Mouse (Mus musculus): ENCODE data around the gene Bbs5.
"Not testable (repeated sequence)": the region's sequence is repeated elsewhere in the genome, so short reads cannot be mapped to it uniquely, and the experiment has no call there.

The Bbs5 gene

GRCm38 (mm10) chr2:69646726-69647490, at the start of gene Bbs5:
Gene Bbs5, plus strand, starts transcription at chr2:69647171.
- DNase-seq (ENCODE audit: low read depth), result peak; percentile 71

- no peak for DNase-seq (ENCODE audit: low read depth)
Measured at GRCm38 (mm10) chr2:69603726-69604393, 43.1 kb upstream of the Bbs5 start.

GRCm38 (mm10) chr2:69606621-69607020, 40.4 kb upstream of the Bbs5 start:
- no peak for DNase-seq (ENCODE audit: low read depth)

- DNase-seq (ENCODE audit: low read depth), result no peak
Measured at GRCm38 (mm10) chr2:69612237-69612636, 34.7 kb upstream of the Bbs5 start.

- DNase-seq (ENCODE audit: low read depth), result no peak
Measured at GRCm38 (mm10) chr2:69612716-69613115, 34.3 kb upstream of the Bbs5 start.

GRCm38 (mm10) chr2:69613237-69613636, 33.7 kb upstream of the Bbs5 start:
- peak; percentile 44 for DNase-seq (ENCODE audit: low read depth)

- no peak for DNase-seq (ENCODE audit: low read depth)
Measured at GRCm38 (mm10) chr2:69618336-69618735, 28.6 kb upstream of the Bbs5 start.

GRCm38 (mm10) chr2:69619286-69619685, 27.7 kb upstream of the Bbs5 start:
- DNase-seq (ENCODE audit: low read depth), result no peak

- no peak for DNase-seq (ENCODE audit: low read depth)
Measured at GRCm38 (mm10) chr2:69629215-69629614, 17.8 kb upstream of the Bbs5 start.

GRCm38 (mm10) chr2:69629914-69630313, 17.1 kb upstream of the Bbs5 start:
- no peak for DNase-seq (ENCODE audit: low read depth)

GRCm38 (mm10) chr2:69630792-69631191, 16.2 kb upstream of the Bbs5 start:
- no peak for DNase-seq (ENCODE audit: low read depth)

GRCm38 (mm10) chr2:69631449-69631848, 15.5 kb upstream of the Bbs5 start:
- no peak for DNase-seq (ENCODE audit: low read depth)

- DNase-seq (ENCODE audit: low read depth), result peak; percentile 62
Measured at GRCm38 (mm10) chr2:69635064-69635701, 11.8 kb upstream of the Bbs5 start.

- no peak for DNase-seq (ENCODE audit: low read depth)
Measured at GRCm38 (mm10) chr2:69635807-69636206, 11.2 kb upstream of the Bbs5 start.

GRCm38 (mm10) chr2:69637989-69638388, 9.0 kb upstream of the Bbs5 start:
- not testable (repeated sequence) for DNase-seq (ENCODE audit: low read depth)

- no peak for DNase-seq (ENCODE audit: low read depth)
Measured at GRCm38 (mm10) chr2:69640100-69640499, 6.9 kb upstream of the Bbs5 start.

GRCm38 (mm10) chr2:69644968-69645617, 1.9 kb upstream of the Bbs5 start:
- DNase-seq (ENCODE audit: low read depth), result no peak

GRCm38 (mm10) chr2:69649716-69650115, 2.7 kb downstream of the Bbs5 start:
- DNase-seq (ENCODE audit: low read depth), result no peak

GRCm38 (mm10) chr2:69659326-69659725, 12.4 kb downstream of the Bbs5 start:
- no peak for DNase-seq (ENCODE audit: low read depth)

GRCm38 (mm10) chr2:69663827-69664476, 17.0 kb downstream of the Bbs5 start:
- DNase-seq (ENCODE audit: low read depth), result no peak

GRCm38 (mm10) chr2:69667656-69668055, 20.7 kb downstream of the Bbs5 start:
- DNase-seq (ENCODE audit: low read depth), result no peak

GRCm38 (mm10) chr2:69668414-69668813, 21.4 kb downstream of the Bbs5 start:
- no peak for DNase-seq (ENCODE audit: low read depth)
